Mouse (Mus musculus): ENCODE measurements around the gene Copg2. TPM values are rescaled to one million over a fixed set of nuclear protein-coding genes. Genes with fewer than 3 reads are reported as not detected.

Copg2 gene
- polyA plus RNA-seq, 1 experiment, result 81.8 TPM

- Histone ChIP-seq H3K9ac (ENCODE audit: low read depth, poor library complexity, severe bottlenecking) (no peak overlapping the region), H3K9me3 (replicated peaks; ENCODE audit: control insufficient read depth, insufficient read depth, low read length, poor library complexity, severe bottlenecking) (no peaks in the 10 kb centered on the region), H3K4me1 (ENCODE audit: control insufficient read depth, insufficient read depth, low read length) (no peaks in the 10 kb centered on the region), H3K27ac (ENCODE audit: insufficient read depth, low read length) (no peak overlapping the region), H3K27me3 (ENCODE audit: control insufficient read depth, insufficient read depth, low read length, poor library complexity, severe bottlenecking) (no peaks in the 10 kb centered on the region), H3K36me3 (ENCODE audit: control insufficient read depth, insufficient read depth, low read length, poor library complexity, severe bottlenecking) (no peaks in the 10 kb centered on the region), H3K4me3 (ENCODE audit: low read depth, low read length) (no peak overlapping the region)
- TF ChIP-seq POLR2A (IDR thresholded peaks at IDR 0.05; ENCODE audit: insufficient read depth, low read length) (no peak), EP300 (IDR thresholded peaks at IDR 0.05; ENCODE audit: insufficient read depth, low read depth, low read length) (no peak), CTCF (IDR thresholded peaks at IDR 0.05; ENCODE audit: low read depth, low read length) (no peak)
Measured at GRCm38 (mm10) chr6:30866501-30866900, 30.1 kb downstream of the Copg2 start.

- Histone ChIP-seq H3K27me3 (ENCODE audit: control insufficient read depth, insufficient read depth, low read length, poor library complexity, severe bottlenecking) (no peaks in the 10 kb centered on the region), H3K9me3 (replicated peaks; ENCODE audit: control insufficient read depth, insufficient read depth, low read length, poor library complexity, severe bottlenecking) (no peaks in the 10 kb centered on the region), H3K36me3 (ENCODE audit: control insufficient read depth, insufficient read depth, low read length, poor library complexity, severe bottlenecking) (no peaks in the 10 kb centered on the region), H3K4me1 (ENCODE audit: control insufficient read depth, insufficient read depth, low read length) (no peaks in the 10 kb centered on the region), H3K27ac (ENCODE audit: insufficient read depth, low read length) (no peak overlapping the region), H3K4me3 (ENCODE audit: low read depth, low read length) (no peak overlapping the region), H3K9ac (ENCODE audit: low read depth, poor library complexity, severe bottlenecking) (no peak overlapping the region)
- no peak for TF ChIP-seq CTCF (IDR thresholded peaks at IDR 0.05; ENCODE audit: low read depth, low read length)
- no peak for TF ChIP-seq POLR2A (IDR thresholded peaks at IDR 0.05; ENCODE audit: insufficient read depth, low read length)
- no peak for TF ChIP-seq EP300 (IDR thresholded peaks at IDR 0.05; ENCODE audit: insufficient read depth, low read depth, low read length)
Measured at GRCm38 (mm10) chr6:30865031-30865678, 31.4 kb downstream of the Copg2 start.

- Histone ChIP-seq H3K4me3 (ENCODE audit: low read depth, low read length) (no peak overlapping the region), H3K9me3 (replicated peaks; ENCODE audit: control insufficient read depth, insufficient read depth, low read length, poor library complexity, severe bottlenecking) (no peaks in the 10 kb centered on the region), H3K27ac (ENCODE audit: insufficient read depth, low read length) (no peak overlapping the region), H3K4me1 (ENCODE audit: control insufficient read depth, insufficient read depth, low read length) (no peaks in the 10 kb centered on the region), H3K36me3 (ENCODE audit: control insufficient read depth, insufficient read depth, low read length, poor library complexity, severe bottlenecking) (peaks cover 2% of the 10 kb centered on the region; the same call in 1 of the 2 replicates), H3K27me3 (ENCODE audit: control insufficient read depth, insufficient read depth, low read length, poor library complexity, severe bottlenecking) (no peaks in the 10 kb centered on the region), H3K9ac (ENCODE audit: low read depth, poor library complexity, severe bottlenecking) (no peak overlapping the region)
- no peak for TF ChIP-seq POLR2A (IDR thresholded peaks at IDR 0.05; ENCODE audit: insufficient read depth, low read length)
- no peak for TF ChIP-seq CTCF (IDR thresholded peaks at IDR 0.05; ENCODE audit: low read depth, low read length)
- no peak for TF ChIP-seq EP300 (IDR thresholded peaks at IDR 0.05; ENCODE audit: insufficient read depth, low read depth, low read length)
Measured at GRCm38 (mm10) chr6:30855956-30856355, 40.6 kb downstream of the Copg2 start.

- H3K9ac ChIP-seq (ENCODE audit: low read depth, poor library complexity, severe bottlenecking), result no peak overlapping the region
- no peak overlapping the region for H3K4me3 ChIP-seq (ENCODE audit: low read depth, low read length)
- H3K4me1 ChIP-seq (ENCODE audit: control insufficient read depth, insufficient read depth, low read length), result no peaks in the 10 kb centered on the region
- H3K27me3 ChIP-seq (ENCODE audit: control insufficient read depth, insufficient read depth, low read length, poor library complexity, severe bottlenecking), result no peaks in the 10 kb centered on the region
- H3K36me3 ChIP-seq (ENCODE audit: control insufficient read depth, insufficient read depth, low read length, poor library complexity, severe bottlenecking), result peaks cover 2% of the 10 kb centered on the region; the same call in 1 of the 2 replicates
- no peak overlapping the region for H3K27ac ChIP-seq (ENCODE audit: insufficient read depth, low read length)
- TF ChIP-seq POLR2A (IDR thresholded peaks at IDR 0.05; ENCODE audit: insufficient read depth, low read length) (no peak), CTCF (IDR thresholded peaks at IDR 0.05; ENCODE audit: low read depth, low read length) (no peak), EP300 (IDR thresholded peaks at IDR 0.05; ENCODE audit: insufficient read depth, low read depth, low read length) (no peak)
- H3K9me3 ChIP-seq (replicated peaks; ENCODE audit: control insufficient read depth, insufficient read depth, low read length, poor library complexity, severe bottlenecking), result no peaks in the 10 kb centered on the region
Measured at GRCm38 (mm10) chr6:30855205-30855604, 41.4 kb downstream of the Copg2 start.

GRCm38 (mm10) chr6:30849818-30850217, 46.8 kb downstream of the Copg2 start:
- Histone ChIP-seq H3K4me3 (ENCODE audit: low read depth, low read length) (no peak overlapping the region), H3K27me3 (ENCODE audit: control insufficient read depth, insufficient read depth, low read length, poor library complexity, severe bottlenecking) (no peaks in the 10 kb centered on the region), H3K9me3 (replicated peaks; ENCODE audit: control insufficient read depth, insufficient read depth, low read length, poor library complexity, severe bottlenecking) (no peaks in the 10 kb centered on the region), H3K36me3 (ENCODE audit: control insufficient read depth, insufficient read depth, low read length, poor library complexity, severe bottlenecking) (no peaks in the 10 kb centered on the region; the same call in 1 of the 2 replicates), H3K27ac (ENCODE audit: insufficient read depth, low read length) (no peak overlapping the region), H3K9ac (ENCODE audit: low read depth, poor library complexity, severe bottlenecking) (no peak overlapping the region), H3K4me1 (ENCODE audit: control insufficient read depth, insufficient read depth, low read length) (no peaks in the 10 kb centered on the region)
- TF ChIP-seq POLR2A (IDR thresholded peaks at IDR 0.05; ENCODE audit: insufficient read depth, low read length), result no peak
- no peak for TF ChIP-seq CTCF (IDR thresholded peaks at IDR 0.05; ENCODE audit: low read depth, low read length)
- no peak for TF ChIP-seq EP300 (IDR thresholded peaks at IDR 0.05; ENCODE audit: insufficient read depth, low read depth, low read length)

GRCm38 (mm10) chr6:30832241-30832640, 64.4 kb downstream of the Copg2 start:
- Histone ChIP-seq H3K4me3 (ENCODE audit: low read depth, low read length) (no peak overlapping the region), H3K36me3 (ENCODE audit: control insufficient read depth, insufficient read depth, low read length, poor library complexity, severe bottlenecking) (no peaks in the 10 kb centered on the region), H3K9me3 (replicated peaks; ENCODE audit: control insufficient read depth, insufficient read depth, low read length, poor library complexity, severe bottlenecking) (no peaks in the 10 kb centered on the region), H3K9ac (ENCODE audit: low read depth, poor library complexity, severe bottlenecking) (no peak overlapping the region), H3K4me1 (ENCODE audit: control insufficient read depth, insufficient read depth, low read length) (no peaks in the 10 kb centered on the region), H3K27ac (ENCODE audit: insufficient read depth, low read length) (no peak overlapping the region), H3K27me3 (ENCODE audit: control insufficient read depth, insufficient read depth, low read length, poor library complexity, severe bottlenecking) (no peaks in the 10 kb centered on the region)
- TF ChIP-seq EP300 (IDR thresholded peaks at IDR 0.05; ENCODE audit: insufficient read depth, low read depth, low read length) (no peak), CTCF (IDR thresholded peaks at IDR 0.05; ENCODE audit: low read depth, low read length) (no peak), POLR2A (IDR thresholded peaks at IDR 0.05; ENCODE audit: insufficient read depth, low read length) (no peak)

Data from ES-Bruce4 (cell line).